Comparison of ENCODE assay signal across 8 mouse cellular contexts in genomic region chr13:92354456-92355271, GRCm38 (mm10). TPM values are rescaled to one million over a fixed set of nuclear protein-coding genes. Genes with fewer than 3 reads are reported as not detected.
DNase-seq lines count a peak whose midpoint lies in the region; ATAC-seq and TF ChIP-seq lines count a peak whose summit lies in the region.

Gene Dhfr (plus strand): TSS chr13:92354726.
Gene Msh3 (minus strand): TSS chr13:92355003.

- DNase-seq in CH12.LX (ENCODE audit: extremely low read depth), result peak; percentile 98
- DNase-seq in c-Kit-positive CD71-positive TER-119-negative erythroid progenitor cells, embryonic 14.5 days (ENCODE audit: low read depth), result peak; percentile 95
- peak; percentile 100 for DNase-seq in forebrain, embryonic 11.5 days (ENCODE audit: low spot score)
- peak; percentile 98 to 99 for DNase-seq in kidney, postnatal 36 days
- DNase-seq in telencephalon, adult 2 months (ENCODE audit: low read depth, low spot score), result peak; percentile 97

- H3K27ac ChIP-seq in CH12.LX (ENCODE audit: insufficient read depth, low read depth), result peak within 1 kb of the TSS; percentile 68
- peak within 1 kb of the TSS; percentile 84 for H3K27ac ChIP-seq in forebrain, embryonic 11.5 days (ENCODE audit: low read depth, low read length)
- H3K27ac ChIP-seq in heart, embryonic 16.5 days (ENCODE audit: low read length), result peak within 1 kb of the TSS; percentile 76
- peak within 1 kb of the TSS; percentile 94 for H3K27ac ChIP-seq in liver, embryonic 15.5 days (replicated peaks)
- H3K27ac ChIP-seq in neural tube, embryonic 12.5 days, result peak within 1 kb of the TSS; percentile 87

- in situ Hi-C loops in CH12.LX (cut with MboI; ENCODE audit: low pct_ligation_motif_present, low pct_unique_long_range_greater_than_20kb, low sequenced_read_pairs), result loop anchor here (10.0 to 25.0 kb wide), 2 partner anchors 130 to 383 kb away; partner anchors contain the start of gene Fam151b

- H3K9me3 ChIP-seq in CH12.LX (replicated peaks; ENCODE audit: low read length), result no peaks in the 10 kb centered on the region
- H3K9me3 ChIP-seq in forebrain, embryonic 11.5 days (ENCODE audit: control insufficient read depth, low read length), result no peaks in the 10 kb centered on the region
- no peaks in the 10 kb centered on the region for H3K9me3 ChIP-seq in heart, embryonic 16.5 days (replicated peaks; ENCODE audit: control insufficient read depth, low read length)
- H3K9me3 ChIP-seq in liver, embryonic 15.5 days (replicated peaks), result no peaks in the 10 kb centered on the region
- H3K9me3 ChIP-seq in neural tube, embryonic 12.5 days, result no peaks in the 10 kb centered on the region

- TF ChIP-seq RAD21 in CH12.LX (IDR thresholded peaks at IDR 0.05; ENCODE audit: low read depth, low read length), result peak; percentile 0

- peak; percentile 84 for TF ChIP-seq POLR2A in CH12.LX (IDR thresholded peaks at IDR 0.05; ENCODE audit: low read depth, low read length)

- H3K36me3 ChIP-seq in CH12.LX (replicated peaks in 1 of 2; ENCODE audit: control insufficient read depth in 1 of 2, insufficient read depth in 1 of 2, low read length in 1 of 2), result peaks cover 17 to 48% of the 10 kb centered on the region in 2 experiments
- peaks cover 3% of the 10 kb centered on the region; the same call in 1 of the 2 replicates for H3K36me3 ChIP-seq in forebrain, embryonic 11.5 days (ENCODE audit: control insufficient read depth, insufficient read depth, low read length)
- peaks cover 15% of the 10 kb centered on the region for H3K36me3 ChIP-seq in heart, embryonic 16.5 days (ENCODE audit: control insufficient read depth, insufficient read depth)
- H3K36me3 ChIP-seq in liver, embryonic 15.5 days (replicated peaks), result peaks cover 36% of the 10 kb centered on the region
- H3K36me3 ChIP-seq in neural tube, embryonic 12.5 days, result peaks cover 6% of the 10 kb centered on the region

- peak within 1 kb of the TSS; percentile 65 to 78 (median 75) for H3K4me3 ChIP-seq in CH12.LX (replicated peaks in 1 of 3; ENCODE audit: low read depth in 2 of 3, low read length in 2 of 3, poor library complexity in 1 of 3)
- peak within 1 kb of the TSS; percentile 68 for H3K4me3 ChIP-seq in forebrain, embryonic 11.5 days (ENCODE audit: low read depth, low read length)
- peak within 1 kb of the TSS; percentile 53 for H3K4me3 ChIP-seq in heart, embryonic 16.5 days (ENCODE audit: low read length)
- peak within 1 kb of the TSS; percentile 91 for H3K4me3 ChIP-seq in liver, embryonic 15.5 days (replicated peaks)
- H3K4me3 ChIP-seq in neural tube, embryonic 12.5 days, result peak within 1 kb of the TSS; percentile 63

- under 1% methylated on average over 73 of the region's 76 CpGs for WGBS in forebrain, embryonic 11.5 days
- WGBS in heart, embryonic 16.5 days, result under 1% methylated on average over 75 of the region's 76 CpGs
- under 1% methylated on average over 76 of the region's 76 CpGs for WGBS in liver, embryonic 15.5 days (ENCODE audit: insufficient replicate concordance)
- under 1% methylated on average over 76 of the region's 76 CpGs for WGBS in neural tube, embryonic 12.5 days

- peak; percentile 97 for ATAC-seq in forebrain, embryonic 11.5 days (replicated peaks; ENCODE audit: low FRiP score)
- peak; percentile 95 for ATAC-seq in heart, embryonic 16.5 days (replicated peaks; ENCODE audit: extremely low read depth, insufficient read depth, low FRiP score)
- ATAC-seq in liver, embryonic 15.5 days (ENCODE audit: insufficient read depth), result peak; percentile 93
- ATAC-seq in neural tube, embryonic 12.5 days (ENCODE audit: low FRiP score, low read depth), result peak; percentile 97

- H3K4me1 ChIP-seq in CH12.LX (ENCODE audit: control insufficient read depth in 1 of 2, insufficient read depth in 2 of 2), result peaks cover 14 to 52% of the 10 kb centered on the region in 2 experiments
- H3K4me1 ChIP-seq in forebrain, embryonic 11.5 days (replicated peaks; ENCODE audit: control insufficient read depth, insufficient read depth, low read length), result peaks cover 4% of the 10 kb centered on the region; the same call in 1 of the 2 replicates
- H3K4me1 ChIP-seq in heart, embryonic 16.5 days (ENCODE audit: control insufficient read depth, insufficient read depth, low read length), result peaks cover 19% of the 10 kb centered on the region
- peaks cover 34% of the 10 kb centered on the region for H3K4me1 ChIP-seq in liver, embryonic 15.5 days (replicated peaks)
- H3K4me1 ChIP-seq in neural tube, embryonic 12.5 days, result peaks cover 15% of the 10 kb centered on the region

- peak in 1 of 2 experiments; percentile 65; a peak in 2 of 4 replicates for TF ChIP-seq CTCF in CH12.LX (conservative IDR thresholded peaks at IDR 0.05 in 1 of 2, IDR thresholded peaks at IDR 0.05 in 1 of 2; ENCODE audit: low read depth in 2 of 2, low read length in 2 of 2)

- no peaks in the 10 kb centered on the region for H3K27me3 ChIP-seq in CH12.LX (replicated peaks)
- H3K27me3 ChIP-seq in forebrain, embryonic 11.5 days (ENCODE audit: control insufficient read depth, insufficient read depth, low read length), result no peaks in the 10 kb centered on the region
- no peaks in the 10 kb centered on the region for H3K27me3 ChIP-seq in heart, embryonic 16.5 days (ENCODE audit: control insufficient read depth, insufficient read depth, low read length)
- H3K27me3 ChIP-seq in liver, embryonic 15.5 days, result no peaks in the 10 kb centered on the region
- H3K27me3 ChIP-seq in neural tube, embryonic 12.5 days (replicated peaks), result no peaks in the 10 kb centered on the region

- no peak for TF ChIP-seq EP300 in CH12.LX (IDR thresholded peaks at IDR 0.05; ENCODE audit: low read length)

- H3K79me2 ChIP-seq in CH12.LX (replicated peaks; ENCODE audit: control insufficient read depth, extremely low read depth, insufficient read depth, poor library complexity, severe bottlenecking), result peaks cover 7% of the 10 kb centered on the region

- H3K4me2 ChIP-seq in CH12.LX (ENCODE audit: insufficient read depth, low read depth, poor library complexity, severe bottlenecking), result peak within 1 kb of the TSS; percentile 94
- H3K4me2 ChIP-seq in forebrain, embryonic 11.5 days (ENCODE audit: low read depth, low read length, severe bottlenecking), result peak within 1 kb of the TSS; percentile 71
- H3K4me2 ChIP-seq in heart, embryonic 16.5 days (ENCODE audit: low read depth, low read length), result peak within 1 kb of the TSS; percentile 100
- peak within 1 kb of the TSS; percentile 97 for H3K4me2 ChIP-seq in liver, embryonic 15.5 days
- peak within 1 kb of the TSS; percentile 96 for H3K4me2 ChIP-seq in neural tube, embryonic 12.5 days (replicated peaks)

- dilution Hi-C loops in CH12.LX (cut with MboI; ENCODE audit: extremely low pct_ligation_motif_present, extremely low pct_unique_long_range_greater_than_20kb, low sequenced_read_pairs), result no loop called here

- peak within 1 kb of the TSS; percentile 75 for H3K9ac ChIP-seq in CH12.LX (ENCODE audit: insufficient read depth, low read depth)
- H3K9ac ChIP-seq in forebrain, embryonic 11.5 days (ENCODE audit: low read length), result peak within 1 kb of the TSS; percentile 74
- H3K9ac ChIP-seq in heart, embryonic 16.5 days (ENCODE audit: low read length), result peak within 1 kb of the TSS; percentile 83
- H3K9ac ChIP-seq in liver, embryonic 15.5 days, result peak within 1 kb of the TSS; percentile 76
- H3K9ac ChIP-seq in neural tube, embryonic 12.5 days, result peak within 1 kb of the TSS; percentile 67

TF ChIP-seq in CH12.LX, 34 proteins besides CTCF, POLR2A, EP300 and RAD21 (continues in another document):
- TF ChIP-seq IRF4 (IDR thresholded peaks at IDR 0.05; ENCODE audit: low read depth, low read length) (no peak), ZMIZ1 (IDR thresholded peaks at IDR 0.05; ENCODE audit: low read depth, low read length) (no peak; the same call in none of the 2 replicates), ETS1 (conservative IDR thresholded peaks at IDR 0.05; ENCODE audit: low read depth, low read length) (no peak), JUN (IDR thresholded peaks at IDR 0.05; ENCODE audit: insufficient read depth, low read depth, low read length) (no peak), USF2 (conservative IDR thresholded peaks at IDR 0.05; ENCODE audit: low read depth, low read length) (no peak), UBTF (IDR thresholded peaks at IDR 0.05; ENCODE audit: low read depth, low read length) (0 out of 2 replicates have a peak, but pooled peaks have one; percentile 0), RCOR1 (conservative IDR thresholded peaks at IDR 0.05; ENCODE audit: low read depth, low read length) (0 out of 2 replicates have a peak, but pooled peaks have one; percentile 33), TBP (conservative IDR thresholded peaks at IDR 0.05; ENCODE audit: low read depth, low read length) (peak; percentile 84), POLR2AphosphoS2 (IDR thresholded peaks at IDR 0.05; ENCODE audit: low read depth, low read length) (peak; percentile 80; the same call in 1 of the 2 replicates), MYC (IDR thresholded peaks at IDR 0.05; ENCODE audit: low read depth, low read length) (no peak), TCF12 (IDR thresholded peaks at IDR 0.05; ENCODE audit: low read depth, low read length) (peak; percentile 76), BHLHE40 (IDR thresholded peaks at IDR 0.05; ENCODE audit: low read depth, low read length) (0 out of 2 replicates have a peak, but pooled peaks have one; percentile 8), SIN3A (IDR thresholded peaks at IDR 0.05; ENCODE audit: low read length) (peak; percentile 96), NELFE (IDR thresholded peaks at IDR 0.05; ENCODE audit: low read depth, low read length) (peak; percentile 86), MAX (IDR thresholded peaks at IDR 0.05; ENCODE audit: low read length) (peak; percentile 75)

RNA-seq across cellular contexts. Expression of gene Dhfr, which starts in this region (rescaled TPM):
- total RNA-seq in CH12.LX (2012; rRNA removed) (13.6 and 19.6 TPM in 2 replicates), CH12.LX (2014; rRNA removed) (47.0 and 52.0 TPM in 2 replicates)
- polyA plus RNA-seq in CH12.LX (2012; ENCODE audit: insufficient read length, low read depth), result 23.8 and 24.1 TPM in 2 replicates
- 29.1 and 29.6 TPM in 2 replicates for polyA plus RNA-seq in forebrain, embryonic 11.5 days (2014; fragmentation: Nextera tagmentation; extraction: Ambion mirVana)
- 10.7 and 11.8 TPM in 2 replicates for polyA plus RNA-seq in heart, embryonic 16.5 days (2015; fragmentation: Nextera tagmentation; extraction: Ambion mirVana)
- polyA plus RNA-seq in liver, embryonic 15.5 days (2015; fragmentation: Nextera tagmentation; extraction: Ambion mirVana), result 14.3 and 15.9 TPM in 2 replicates
- polyA plus RNA-seq in neural tube, embryonic 12.5 days (2016; fragmentation: Nextera tagmentation; extraction: Ambion mirVana), result 10.6 and 11.5 TPM in 2 replicates

RNA-seq across cellular contexts. Expression of gene Msh3, which starts in this region (rescaled TPM):
- total RNA-seq in CH12.LX (2012; rRNA removed), result 13.7 and 15.4 TPM in 2 replicates
- total RNA-seq in CH12.LX (2014; rRNA removed), result 26.9 and 27.0 TPM in 2 replicates
- 18.3 and 21.3 TPM in 2 replicates for polyA plus RNA-seq in CH12.LX (2012; ENCODE audit: insufficient read length, low read depth)
- polyA plus RNA-seq in forebrain, embryonic 11.5 days (2014; fragmentation: Nextera tagmentation; extraction: Ambion mirVana), result 39.0 and 43.8 TPM in 2 replicates
- 14.2 and 14.5 TPM in 2 replicates for polyA plus RNA-seq in heart, embryonic 16.5 days (2015; fragmentation: Nextera tagmentation; extraction: Ambion mirVana)
- polyA plus RNA-seq in liver, embryonic 15.5 days (2015; fragmentation: Nextera tagmentation; extraction: Ambion mirVana), result 8.1 and 8.8 TPM in 2 replicates
- polyA plus RNA-seq in neural tube, embryonic 12.5 days (2016; fragmentation: Nextera tagmentation; extraction: Ambion mirVana), result 30.1 and 30.2 TPM in 2 replicates

Comparison
In these comparisons a context has a peak if more than half of its experiments do, and no peak if none do; other contexts are left out.
1. Peak in every context shown above with its lines: DNase-seq, ATAC-seq, H3K4me3 ChIP-seq and H3K27ac ChIP-seq.